Mouse (Mus musculus) cerebellum, adult 11 months (tissue): ENCODE data around the gene Oxa1l.

Experiments used
- DNase-seq: peaks from one replicate; pipeline ENCODE4 v3.0.0; 2022

Oxa1l gene

DNA sequence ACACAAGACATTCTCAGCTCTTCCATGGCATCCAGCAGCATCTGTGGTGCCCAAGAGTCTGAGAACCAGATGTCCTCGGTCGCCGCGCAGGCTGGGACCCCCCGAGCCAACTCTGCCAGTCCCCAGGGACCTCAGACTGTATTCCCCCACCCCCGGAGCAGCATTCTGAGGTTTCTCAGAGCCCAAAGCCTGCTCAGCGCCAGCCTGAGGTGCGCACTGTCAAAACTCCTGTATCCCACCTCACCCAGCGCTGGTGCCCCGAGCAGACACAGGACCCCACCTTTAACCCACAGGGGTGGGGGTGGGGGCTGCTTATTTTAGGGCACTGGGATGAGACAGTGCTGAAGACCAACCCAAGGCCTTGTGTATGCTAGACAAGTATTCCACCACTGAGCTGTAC, 10.8 kb downstream of the Oxa1l start:
- no peak for DNase-seq

DNA sequence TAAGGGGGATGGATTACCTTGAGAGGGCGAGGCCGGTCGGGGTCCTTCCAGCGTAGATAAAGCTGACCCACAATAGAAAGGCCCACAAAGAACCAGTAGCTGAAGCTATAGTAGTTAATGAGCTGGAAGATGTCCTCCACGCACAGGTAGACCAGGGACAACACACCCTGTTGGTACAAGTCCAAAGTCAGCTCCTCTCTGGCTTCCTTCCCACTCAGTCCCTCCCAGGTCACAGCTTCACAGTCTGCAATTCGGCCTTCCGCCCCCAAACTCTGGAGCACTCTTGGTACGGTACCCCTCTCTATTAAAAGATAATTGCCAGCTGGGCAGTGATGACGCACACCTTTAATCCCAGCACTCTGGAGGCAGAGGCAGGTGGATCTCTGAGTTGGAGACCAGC, 12.3 kb downstream of the Oxa1l start:
- DNase-seq: no peak

DNA sequence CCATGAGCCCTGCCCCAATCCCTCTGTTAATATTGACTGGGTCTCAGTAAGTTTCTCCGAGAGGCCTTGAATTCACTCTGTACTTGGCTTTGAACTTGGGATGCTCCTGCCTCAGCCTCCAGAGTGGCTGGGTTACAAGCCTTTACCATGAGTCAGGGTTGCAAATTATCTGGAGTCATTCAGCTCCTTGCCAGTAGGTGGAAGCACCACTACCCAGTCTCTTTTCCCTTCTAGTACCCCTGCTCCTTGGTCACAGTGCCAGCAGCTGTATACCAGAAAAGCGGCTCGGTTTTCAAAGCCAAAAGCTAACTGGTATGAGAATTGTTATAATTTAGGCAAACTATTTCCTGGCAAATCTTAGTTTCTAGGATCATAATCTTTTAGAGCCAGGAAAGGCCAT, 15.3 kb downstream of the Oxa1l start:
- no peak for DNase-seq

DNA sequence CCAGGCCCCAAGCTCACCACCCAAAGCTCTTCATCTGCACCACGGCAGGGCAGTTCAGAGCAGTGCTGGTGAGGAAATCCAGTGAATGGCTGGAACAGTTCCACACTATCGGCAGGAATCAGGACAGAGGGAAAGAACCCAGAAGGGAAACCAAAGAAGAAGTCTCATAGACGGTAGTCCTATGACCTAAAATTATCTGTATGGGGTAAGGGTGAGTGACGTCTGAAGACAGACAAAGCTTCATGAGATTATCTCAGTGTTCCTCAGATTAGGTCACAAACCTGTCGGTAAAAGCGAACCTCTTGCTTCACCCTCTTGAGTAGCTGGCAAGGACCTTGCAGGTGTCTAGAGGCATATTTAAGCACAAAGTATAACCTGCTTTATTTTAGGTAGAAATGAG, 16.5 kb downstream of the Oxa1l start:
- no peak for DNase-seq

DNA sequence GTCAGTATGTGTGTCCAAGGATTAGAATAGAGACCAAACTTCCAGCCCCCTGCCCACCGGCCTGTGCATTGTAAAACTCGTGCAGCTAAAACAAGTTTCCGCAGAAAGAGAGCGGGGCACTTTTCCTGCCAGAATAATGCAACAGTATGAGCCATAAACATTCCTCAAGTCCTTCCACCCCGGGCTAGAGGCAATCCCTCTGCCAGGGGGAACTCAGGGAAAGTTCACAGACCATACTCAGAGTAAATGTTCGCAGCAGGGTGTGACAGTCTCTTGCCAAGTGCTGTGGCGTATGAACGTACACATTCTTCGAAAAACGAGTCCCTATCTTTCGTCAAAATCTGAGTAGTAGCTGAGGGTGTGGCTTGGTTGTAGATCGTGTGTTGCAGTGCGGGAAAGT, 18.9 kb downstream of the Oxa1l start:
- no peak for DNase-seq

DNA sequence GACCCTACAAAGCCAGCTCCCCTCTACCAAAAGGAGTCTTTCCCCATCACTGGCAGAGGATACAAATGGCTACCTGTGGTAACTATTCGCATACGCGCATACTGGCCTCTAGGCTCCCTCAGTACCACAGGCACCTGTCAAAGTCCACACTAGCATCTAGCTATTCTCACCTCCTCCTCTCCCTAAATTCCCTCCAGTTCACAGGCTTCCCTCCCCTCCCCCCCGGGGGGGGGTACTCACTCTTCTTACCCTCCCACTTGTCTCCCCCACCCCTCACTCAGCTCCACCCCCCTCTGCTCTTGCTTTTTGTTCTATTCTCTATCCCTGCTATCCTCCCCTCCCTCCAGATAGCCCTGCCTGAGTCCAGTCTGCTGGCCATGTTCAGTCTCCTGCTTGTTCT, 20.0 kb downstream of the Oxa1l start:
- no peak for DNase-seq

DNA sequence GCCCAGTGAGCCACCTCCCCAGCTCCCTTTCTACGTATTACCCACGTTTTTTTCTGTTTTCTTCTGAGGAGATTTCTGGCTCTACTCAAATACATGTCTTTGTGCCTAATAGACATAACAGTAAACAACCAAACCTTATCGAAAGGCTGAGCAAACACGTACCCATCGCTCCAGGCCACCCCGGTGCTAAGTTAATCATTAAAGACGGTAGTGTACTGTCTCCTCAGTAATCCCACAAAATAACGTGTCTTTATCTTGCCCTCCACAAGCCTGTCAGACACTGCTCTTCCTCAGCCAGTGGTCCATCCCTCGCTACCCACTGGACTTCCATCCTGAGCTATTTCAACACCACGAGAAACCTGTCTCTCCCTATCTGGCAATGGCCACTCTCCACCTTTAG, 21.2 kb downstream of the Oxa1l start:
- no peak for DNase-seq

DNA sequence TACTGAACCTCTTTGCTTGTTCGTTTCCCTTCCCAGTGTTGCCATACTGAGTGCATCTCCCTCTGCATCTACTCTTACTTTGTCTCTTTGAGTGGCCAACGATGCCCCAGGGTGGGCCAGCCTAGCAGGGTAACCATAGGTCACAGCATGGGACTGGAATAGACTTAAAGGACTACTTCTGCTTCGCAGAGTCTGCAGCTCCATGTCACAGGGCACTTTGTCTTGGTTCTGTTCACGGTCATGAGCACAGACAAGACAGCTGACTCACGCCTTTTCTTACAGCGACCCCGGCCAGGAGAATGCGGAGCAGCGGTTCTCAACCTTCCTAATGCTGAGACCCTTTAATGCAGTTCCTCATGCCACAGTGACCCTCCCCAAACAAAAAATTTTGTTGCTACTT, 22.0 kb downstream of the Oxa1l start:
- DNase-seq: no peak

DNA sequence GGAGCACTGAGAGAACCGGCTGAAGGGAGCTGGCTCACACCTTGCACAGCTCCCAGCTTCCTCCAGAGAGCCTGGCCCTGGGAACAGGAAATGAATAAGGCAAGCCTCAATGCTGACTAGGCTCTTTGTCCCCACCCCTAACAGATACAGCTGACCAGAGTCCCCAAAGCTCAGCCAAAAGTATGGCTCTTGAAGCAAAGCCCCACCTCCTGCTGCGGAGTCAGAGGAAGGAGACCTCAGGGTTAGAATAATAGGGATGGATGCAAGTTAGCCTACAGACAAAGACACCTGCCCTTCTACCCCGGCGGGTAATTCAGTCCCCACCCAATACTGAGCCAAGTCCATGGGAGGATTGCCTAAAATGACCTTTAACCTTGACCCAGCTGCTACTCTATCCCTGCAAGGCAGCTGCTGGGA, 22.7 kb downstream of the Oxa1l start:
- no peak for DNase-seq

DNA sequence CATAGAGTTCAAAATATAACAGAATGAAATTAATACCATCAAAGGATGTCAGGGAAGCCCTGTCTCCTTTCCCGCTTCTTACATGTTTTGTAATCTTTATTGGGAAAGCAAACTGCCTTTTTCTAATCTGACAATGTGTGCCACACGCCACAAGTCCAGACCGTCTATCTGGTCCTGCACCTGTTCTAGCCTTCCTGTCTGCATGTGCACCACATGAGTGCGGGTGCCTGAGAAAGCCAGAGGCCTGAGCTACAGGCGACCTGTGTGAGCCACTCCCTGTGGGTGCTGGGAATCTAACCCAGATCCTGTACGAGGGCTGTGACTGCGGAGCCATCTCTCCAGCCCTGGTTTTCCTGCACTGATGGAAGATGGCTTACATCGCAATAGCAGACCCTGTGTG, 23.8 kb downstream of the Oxa1l start:
- DNase-seq: no peak

DNA sequence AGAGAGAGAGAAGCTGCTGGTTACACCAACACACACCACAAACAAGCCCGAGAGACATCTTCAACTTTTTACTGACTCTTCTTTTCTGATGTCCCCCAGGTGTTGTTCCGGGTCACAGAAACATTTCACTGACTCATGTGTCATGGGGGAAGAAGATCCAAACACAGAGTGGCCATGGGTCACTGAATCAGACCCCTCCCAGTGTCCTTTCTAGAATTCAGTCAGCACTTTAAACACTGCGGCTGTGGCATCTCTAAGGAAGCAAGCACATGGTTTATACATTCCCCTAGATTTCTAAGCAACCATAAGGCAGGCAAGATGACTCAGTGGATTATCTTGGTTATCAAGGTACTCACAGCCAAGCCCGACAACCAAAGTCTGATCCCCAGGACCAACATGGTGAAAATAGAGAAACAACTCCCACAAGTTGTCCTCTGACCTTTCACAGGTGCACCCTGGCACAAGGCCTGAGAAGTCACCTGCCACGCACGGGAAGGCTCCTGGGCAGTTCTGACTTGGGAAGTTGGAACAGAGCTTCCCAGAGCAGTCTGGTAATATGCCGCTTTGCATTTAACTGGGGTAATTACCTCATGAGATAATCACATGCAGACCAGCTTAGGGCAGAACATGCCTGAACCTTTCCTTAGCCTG, 25.5 kb downstream of the Oxa1l start:
- no peak for DNase-seq

DNA sequence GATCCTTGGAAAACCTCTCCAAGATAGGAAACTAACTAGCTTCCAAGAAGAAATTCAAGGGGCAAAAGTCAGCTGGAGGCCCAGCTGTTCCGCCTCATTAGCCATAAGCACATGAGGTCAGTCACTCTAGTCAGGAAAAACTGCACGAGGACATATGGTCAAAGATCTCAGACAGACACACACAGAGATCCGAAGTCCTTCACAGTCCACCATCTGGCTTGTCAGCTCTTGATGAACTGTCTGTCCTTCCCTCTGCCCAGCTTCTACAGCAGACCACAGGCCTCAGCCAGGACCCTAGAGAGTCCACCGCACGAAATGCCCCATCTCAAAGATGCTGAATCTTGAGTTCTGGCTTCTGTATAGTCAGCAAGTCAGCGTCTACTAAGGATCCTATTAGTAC, 26.9 kb downstream of the Oxa1l start:
- no peak for DNase-seq

DNA sequence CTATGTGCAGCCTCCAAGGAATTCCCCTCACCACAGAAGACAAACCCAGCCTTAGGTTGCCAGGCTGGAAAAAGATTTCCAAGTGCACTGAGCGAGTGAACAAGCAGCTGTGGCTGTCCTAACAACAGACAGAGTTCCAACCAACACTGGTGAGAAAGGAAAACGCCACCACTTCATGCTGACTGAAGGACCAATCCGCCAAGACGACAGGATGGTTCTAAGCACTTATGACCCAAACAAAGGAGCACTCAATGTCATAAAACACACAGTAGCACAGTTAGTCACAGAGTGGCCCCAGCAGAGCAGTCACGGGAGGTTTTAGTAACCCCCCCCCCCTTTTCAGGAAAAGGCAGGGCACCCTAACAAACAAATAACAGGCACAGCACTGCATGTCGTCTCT, 30.2 kb downstream of the Oxa1l start:
- no peak for DNase-seq

DNA sequence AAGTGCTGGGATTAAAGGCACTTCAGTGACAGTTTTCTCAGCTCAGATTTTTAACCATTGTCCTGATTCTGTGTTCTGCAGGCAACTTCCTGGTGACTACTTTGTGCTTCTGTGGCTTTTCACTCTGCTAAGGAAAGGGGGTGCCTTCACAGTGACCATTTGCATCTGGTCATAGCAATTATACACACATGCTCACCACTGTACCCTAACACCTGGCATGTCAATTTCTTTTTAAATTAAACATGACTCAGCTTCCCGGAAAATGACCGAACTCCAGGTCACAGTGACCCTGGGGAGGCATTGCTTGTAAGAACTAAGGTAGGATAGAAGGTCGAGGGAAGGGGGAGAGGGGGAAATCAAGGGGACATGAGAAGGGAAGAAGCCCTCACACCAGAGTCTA, 33.2 kb downstream of the Oxa1l start:
- DNase-seq: no peak

DNA sequence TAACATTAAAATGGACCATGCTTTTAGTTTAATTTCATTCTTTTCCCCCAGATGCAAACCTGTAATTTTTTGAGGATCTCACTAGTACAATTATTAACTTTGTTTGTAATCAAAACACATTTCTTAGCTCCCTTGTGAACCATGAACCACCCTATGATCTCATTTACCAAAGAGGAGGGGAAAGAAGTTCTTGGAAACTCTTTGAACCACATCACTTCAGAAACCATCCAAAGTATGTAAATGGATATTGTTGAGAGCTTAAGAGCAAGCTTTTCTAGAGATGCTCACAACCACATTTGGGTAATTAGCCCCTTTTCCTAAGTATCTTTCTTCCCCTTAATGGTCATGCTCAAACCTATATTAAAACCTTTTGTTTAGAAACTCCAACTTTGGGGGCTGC, 33.7 kb downstream of the Oxa1l start:
- DNase-seq: no peak

DNA sequence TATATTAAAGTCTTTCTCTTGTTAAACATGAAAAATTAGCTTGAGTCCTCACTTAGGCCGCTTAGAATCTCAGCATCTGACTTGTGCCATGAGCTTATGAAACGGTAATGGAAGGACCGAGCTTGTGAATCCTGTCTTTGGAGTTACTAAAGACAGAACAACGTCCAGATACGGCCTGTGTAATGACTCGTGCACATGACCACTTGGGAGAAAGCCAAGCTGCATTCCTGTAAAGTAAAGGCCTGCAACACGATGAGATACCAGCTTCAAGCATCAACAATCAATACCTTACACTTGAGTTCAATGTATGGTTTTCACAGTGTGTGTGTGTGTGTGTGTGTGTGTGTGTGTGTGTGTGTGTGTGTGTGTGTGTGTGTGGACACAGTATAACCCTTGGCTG, 36.1 kb downstream of the Oxa1l start:
- no peak for DNase-seq

DNA sequence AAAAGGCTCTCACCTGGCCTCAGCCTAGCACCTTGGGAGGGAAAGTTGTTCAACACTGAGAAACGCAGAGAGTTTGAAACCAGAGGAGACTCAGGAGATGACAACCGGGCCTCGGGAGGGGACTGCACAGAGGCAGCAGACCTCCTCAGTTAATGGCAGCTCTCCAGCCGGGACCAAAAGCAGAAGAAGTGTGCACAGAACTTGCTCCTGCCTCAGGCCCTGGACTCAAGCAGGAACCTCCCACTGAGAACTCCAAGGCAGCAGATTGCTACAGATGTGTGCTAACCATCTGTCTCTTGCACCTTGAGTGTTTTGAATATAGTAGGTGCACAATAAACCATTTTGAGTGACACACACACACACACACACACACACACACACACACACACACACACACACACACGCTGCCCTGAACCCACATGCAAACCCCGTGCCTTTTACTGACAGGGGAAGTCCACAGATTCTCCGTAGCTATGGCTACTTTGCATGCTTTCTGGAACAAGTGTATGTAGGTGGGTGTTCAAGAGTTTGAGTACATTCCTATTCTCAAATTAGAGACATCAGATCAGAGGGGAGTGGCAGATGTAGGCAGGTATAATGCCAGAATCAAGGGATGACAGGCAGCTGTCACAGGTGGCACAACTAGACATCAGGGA, 37.4 kb downstream of the Oxa1l start:
- no peak for DNase-seq

DNA sequence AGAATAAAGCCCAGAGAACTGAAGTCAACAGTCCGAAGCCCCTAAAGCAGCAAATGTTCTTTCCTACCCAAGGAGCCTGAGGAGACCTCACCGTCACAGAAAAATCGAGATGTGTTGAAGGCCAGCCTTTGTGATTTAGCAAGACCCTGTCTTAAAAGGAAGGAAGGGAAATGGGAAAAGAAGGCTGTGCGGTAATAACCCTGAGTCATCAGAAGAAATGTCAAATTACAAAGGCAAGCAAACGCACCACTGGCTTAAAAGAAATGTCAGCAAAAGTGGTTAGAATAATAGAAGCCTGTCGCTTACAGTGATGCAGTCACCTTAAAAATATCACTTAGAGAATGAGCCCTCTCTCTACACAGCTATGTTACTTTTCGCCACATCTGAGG, 37.9 kb downstream of the Oxa1l start:
- no peak for DNase-seq

DNA sequence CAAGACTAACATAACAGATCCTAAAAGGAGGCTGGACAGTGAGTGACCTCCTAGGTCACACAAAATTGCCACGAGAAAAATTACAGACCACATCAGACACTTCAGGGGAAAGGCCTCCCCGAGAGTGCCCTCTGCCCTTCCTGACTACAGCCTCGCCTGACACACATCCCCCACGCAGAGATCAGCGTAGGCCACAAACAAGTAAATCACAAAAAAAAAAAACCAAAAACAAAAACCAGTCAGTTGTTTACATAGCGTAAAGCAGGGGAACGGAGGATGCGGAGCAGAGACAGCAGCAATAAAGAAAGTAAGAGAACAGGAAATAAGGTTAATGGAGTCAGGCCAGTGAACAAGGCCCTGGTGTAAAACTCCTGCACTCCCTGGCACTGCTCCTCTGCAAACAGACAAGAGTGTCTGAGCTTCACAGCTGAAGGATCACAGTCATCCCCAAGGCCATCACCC, 38.3 kb downstream of the Oxa1l start:
- no peak for DNase-seq

DNA sequence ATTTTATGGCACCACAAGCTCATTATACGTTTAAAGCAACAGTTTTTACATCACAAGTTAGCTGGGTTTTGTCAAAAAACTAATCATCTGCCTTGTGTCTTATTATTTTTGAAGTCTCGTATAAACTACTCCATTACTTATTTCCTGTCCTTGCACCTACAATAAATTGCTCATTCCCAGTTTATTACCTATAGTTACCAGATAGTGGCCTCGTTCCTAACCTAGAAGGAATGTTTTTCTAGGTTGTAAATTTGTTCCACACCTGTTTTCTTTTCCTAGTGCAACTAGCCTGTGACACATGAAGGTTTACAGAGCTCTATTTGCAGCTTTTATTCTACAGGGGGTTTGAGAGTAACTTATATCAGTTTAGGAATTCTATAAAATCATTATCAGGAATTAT, 41.1 kb downstream of the Oxa1l start:
- no peak for DNase-seq

DNA sequence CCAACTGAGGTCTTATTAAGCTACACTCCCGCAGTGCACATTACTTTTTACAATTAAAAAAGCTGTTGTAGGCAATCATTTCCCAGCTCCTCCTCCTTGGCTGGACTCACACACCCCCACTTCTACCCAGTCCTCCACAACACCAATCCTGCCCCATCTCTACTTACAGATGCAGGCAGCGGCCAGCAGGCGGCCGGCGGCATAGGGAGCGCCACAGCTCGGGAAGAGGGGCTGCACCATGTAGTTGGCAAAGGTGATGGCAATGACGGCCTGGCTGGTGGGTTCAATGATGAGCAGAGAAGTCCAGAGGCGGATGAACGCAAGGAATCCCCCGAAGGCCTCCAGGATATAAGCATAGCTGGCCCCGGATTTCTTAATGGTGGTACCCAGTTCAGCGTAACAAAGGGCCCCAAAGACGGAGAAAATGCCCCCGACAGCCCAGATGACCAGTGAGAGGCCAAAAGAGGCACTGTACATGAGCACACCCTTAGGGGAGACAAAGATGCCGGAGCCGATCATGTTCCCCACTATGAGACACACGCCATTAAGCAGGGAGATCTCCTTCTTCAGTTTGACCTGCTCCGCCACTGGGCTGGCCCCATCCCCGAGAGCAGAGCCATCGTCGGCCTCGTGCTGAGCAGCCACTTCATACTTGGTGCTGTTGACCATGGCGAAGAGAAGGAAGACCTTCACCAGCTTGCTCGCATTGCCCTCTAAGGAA, 47.9 kb downstream of the Oxa1l start:
- no peak for DNase-seq

DNA sequence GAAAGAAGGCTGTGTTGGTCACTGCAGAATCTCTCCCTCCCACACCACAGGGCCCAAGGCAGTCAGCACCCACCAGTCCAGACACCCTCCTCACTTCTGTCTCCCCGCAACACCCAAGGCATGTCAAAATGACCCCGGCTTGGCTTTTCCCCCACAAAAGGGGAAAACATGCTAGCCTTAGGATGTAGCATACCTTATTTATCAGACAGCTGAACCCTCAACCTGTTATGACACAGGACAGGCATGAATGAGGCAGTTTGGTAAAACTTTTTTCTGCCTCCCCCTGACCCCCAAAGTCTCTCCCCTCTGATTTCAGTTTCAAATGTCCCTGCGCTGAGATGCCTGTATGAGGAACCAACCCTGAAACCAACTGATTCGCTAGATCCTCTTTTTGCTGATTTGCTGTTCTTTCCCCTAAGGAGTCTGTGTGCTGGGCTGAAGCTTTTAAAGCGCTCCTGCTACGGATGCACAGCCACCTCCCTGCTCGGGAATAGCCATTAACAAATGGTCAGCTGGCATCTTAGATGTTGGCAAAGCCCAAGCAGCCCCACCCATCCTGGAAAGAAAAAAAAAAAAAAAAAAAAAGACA, 48.5 kb downstream of the Oxa1l start:
- DNase-seq: no peak

DNA sequence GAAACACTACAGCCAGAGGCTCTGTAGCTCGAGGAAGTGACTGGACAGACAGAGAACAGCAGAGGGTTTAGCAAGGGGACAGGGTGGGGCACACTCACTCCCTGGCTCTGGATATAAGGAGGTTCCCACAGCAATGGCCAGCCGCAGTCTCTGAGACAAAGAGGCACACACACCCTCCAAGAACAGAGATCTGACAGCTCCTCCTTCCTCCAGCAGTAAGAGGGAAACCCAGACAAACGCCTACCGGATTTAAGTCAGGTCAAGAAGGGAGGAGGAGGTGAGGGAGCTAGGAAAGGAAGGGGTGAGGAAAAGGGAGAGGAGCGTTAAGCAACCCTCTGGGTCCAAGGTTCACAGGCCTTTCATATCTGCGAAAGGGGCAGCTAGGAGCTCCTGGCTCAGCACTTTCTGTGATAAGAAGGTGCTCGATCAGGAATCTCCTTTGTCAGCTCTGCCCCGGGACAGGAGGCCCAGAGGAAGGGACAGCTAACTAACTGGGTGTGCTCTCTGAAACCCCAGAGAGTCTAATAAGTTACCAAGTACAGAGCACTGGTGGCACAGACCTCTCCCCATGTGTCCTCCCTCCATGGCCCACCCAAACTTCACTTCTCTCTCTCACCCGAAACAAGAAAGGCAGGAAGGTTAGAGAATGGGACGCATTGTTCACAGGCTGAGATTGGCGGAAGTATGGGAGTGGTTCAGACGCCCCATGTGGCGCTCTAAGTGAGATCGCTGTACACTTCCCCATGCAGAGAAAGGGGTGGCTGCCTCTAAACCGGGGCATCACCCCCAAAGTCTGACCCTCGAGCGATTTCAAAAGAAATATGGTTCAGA, 49.6 kb downstream of the Oxa1l start:
- no peak for DNase-seq
